Mouse (Mus musculus): ENCODE results near the gene Exoc4.

- TF ChIP-seq EP300 (optimal IDR thresholded peaks at IDR 0.05): no peak
- TF ChIP-seq CTCF (IDR thresholded peaks at IDR 0.05; ENCODE audit: low read depth): no peak
Measured at GRCm38 (mm10) chr6:33227371-33227770, 21.5 kb upstream of the Exoc4 start.
